Mouse (Mus musculus): Measurements from ENCODE around the gene Avp. TPM values are rescaled to one million over a fixed set of nuclear protein-coding genes. Genes with fewer than 3 reads are reported as not detected.

Gene Avp
- polyA plus RNA-seq, 1 experiment: 0.81 TPM

- TF ChIP-seq CTCF (IDR thresholded peaks at IDR 0.05; ENCODE audit: extremely low read depth, insufficient read depth, low read length): no peak
- TF ChIP-seq POLR2A (IDR thresholded peaks at IDR 0.05; ENCODE audit: extremely low read depth, insufficient read depth, low read length): no peak
- Histone ChIP-seq H3K4me3 (ENCODE audit: insufficient read depth, low read length) (no peak overlapping the region), H3K27ac (ENCODE audit: insufficient read depth, low read length) (no peak overlapping the region), H3K4me1 (ENCODE audit: control insufficient read depth, insufficient read depth, low read length) (no peaks in the 10 kb centered on the region)
Observed at GRCm38 (mm10) chr2:130557462-130557861, 24.9 kb downstream of the Avp start.

GRCm38 (mm10) chr2:130556292-130556691, 26.1 kb downstream of the Avp start:
- no peak for TF ChIP-seq CTCF (IDR thresholded peaks at IDR 0.05; ENCODE audit: extremely low read depth, insufficient read depth, low read length)
- no peak for TF ChIP-seq POLR2A (IDR thresholded peaks at IDR 0.05; ENCODE audit: extremely low read depth, insufficient read depth, low read length)
- no peaks in the 10 kb centered on the region for H3K4me1 ChIP-seq (ENCODE audit: control insufficient read depth, insufficient read depth, low read length)
- H3K4me3 ChIP-seq (ENCODE audit: insufficient read depth, low read length): no peak overlapping the region
- H3K27ac ChIP-seq (ENCODE audit: insufficient read depth, low read length): no peak overlapping the region

DNA sequence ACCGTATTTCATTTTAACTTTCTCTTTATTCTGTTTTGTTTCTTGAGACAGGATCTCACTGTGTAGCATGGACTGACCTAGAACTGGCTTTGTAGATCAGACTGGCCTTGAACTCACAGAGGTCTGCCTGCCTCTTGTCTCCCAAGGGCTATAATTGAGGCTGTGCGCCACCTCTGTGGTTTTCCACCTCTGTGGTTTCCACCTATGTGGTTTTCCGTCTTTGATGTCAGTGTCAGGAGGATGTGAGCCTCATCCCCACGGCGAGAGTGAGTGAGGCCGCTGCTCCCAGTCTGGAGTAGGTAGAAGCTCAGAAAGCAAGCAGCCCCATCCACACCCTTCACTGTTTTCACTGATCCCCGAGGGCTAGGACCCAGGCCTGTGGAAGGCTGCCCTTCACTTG, 27.5 kb downstream of the Avp start:
- Histone ChIP-seq H3K4me1 (ENCODE audit: control insufficient read depth, insufficient read depth, low read length) (no peaks in the 10 kb centered on the region), H3K4me3 (ENCODE audit: insufficient read depth, low read length) (no peak overlapping the region), H3K27ac (ENCODE audit: insufficient read depth, low read length) (no peak overlapping the region)
- no peak for TF ChIP-seq POLR2A (IDR thresholded peaks at IDR 0.05; ENCODE audit: extremely low read depth, insufficient read depth, low read length)
- TF ChIP-seq CTCF (IDR thresholded peaks at IDR 0.05; ENCODE audit: extremely low read depth, insufficient read depth, low read length): no peak

- TF ChIP-seq CTCF (IDR thresholded peaks at IDR 0.05; ENCODE audit: extremely low read depth, insufficient read depth, low read length) (no peak), POLR2A (IDR thresholded peaks at IDR 0.05; ENCODE audit: extremely low read depth, insufficient read depth, low read length) (no peak)
- Histone ChIP-seq H3K27ac (ENCODE audit: insufficient read depth, low read length) (no peak overlapping the region), H3K4me3 (ENCODE audit: insufficient read depth, low read length) (no peak overlapping the region), H3K4me1 (ENCODE audit: control insufficient read depth, insufficient read depth, low read length) (no peaks in the 10 kb centered on the region)
Observed at GRCm38 (mm10) chr2:130546957-130547356, 35.4 kb downstream of the Avp start.

DNA sequence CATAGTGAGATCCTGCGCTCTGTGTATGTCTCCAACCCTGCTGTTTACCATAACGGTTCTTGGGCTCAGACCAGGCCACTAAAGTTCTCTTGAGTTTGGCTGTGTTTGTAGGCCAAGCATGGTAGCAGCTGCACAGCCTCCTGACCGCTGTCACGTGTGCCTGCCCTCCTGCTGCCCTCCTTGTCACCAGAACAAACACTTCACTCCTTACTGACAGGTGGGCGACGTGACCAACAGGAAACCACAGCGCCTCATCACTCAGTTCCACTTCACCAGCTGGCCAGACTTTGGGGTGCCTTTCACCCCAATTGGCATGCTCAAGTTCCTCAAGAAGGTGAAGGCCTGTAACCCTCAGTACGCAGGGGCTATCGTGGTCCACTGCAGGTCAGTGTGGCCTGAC, 42.1 kb downstream of the Avp start:
- H3K4me1 ChIP-seq (ENCODE audit: control insufficient read depth, insufficient read depth, low read length): no peaks in the 10 kb centered on the region
- no peak overlapping the region for H3K4me3 ChIP-seq (ENCODE audit: insufficient read depth, low read length)
- no peak overlapping the region for H3K27ac ChIP-seq (ENCODE audit: insufficient read depth, low read length)
- no peak for TF ChIP-seq CTCF (IDR thresholded peaks at IDR 0.05; ENCODE audit: extremely low read depth, insufficient read depth, low read length)
- TF ChIP-seq POLR2A (IDR thresholded peaks at IDR 0.05; ENCODE audit: extremely low read depth, insufficient read depth, low read length): no peak

DNA sequence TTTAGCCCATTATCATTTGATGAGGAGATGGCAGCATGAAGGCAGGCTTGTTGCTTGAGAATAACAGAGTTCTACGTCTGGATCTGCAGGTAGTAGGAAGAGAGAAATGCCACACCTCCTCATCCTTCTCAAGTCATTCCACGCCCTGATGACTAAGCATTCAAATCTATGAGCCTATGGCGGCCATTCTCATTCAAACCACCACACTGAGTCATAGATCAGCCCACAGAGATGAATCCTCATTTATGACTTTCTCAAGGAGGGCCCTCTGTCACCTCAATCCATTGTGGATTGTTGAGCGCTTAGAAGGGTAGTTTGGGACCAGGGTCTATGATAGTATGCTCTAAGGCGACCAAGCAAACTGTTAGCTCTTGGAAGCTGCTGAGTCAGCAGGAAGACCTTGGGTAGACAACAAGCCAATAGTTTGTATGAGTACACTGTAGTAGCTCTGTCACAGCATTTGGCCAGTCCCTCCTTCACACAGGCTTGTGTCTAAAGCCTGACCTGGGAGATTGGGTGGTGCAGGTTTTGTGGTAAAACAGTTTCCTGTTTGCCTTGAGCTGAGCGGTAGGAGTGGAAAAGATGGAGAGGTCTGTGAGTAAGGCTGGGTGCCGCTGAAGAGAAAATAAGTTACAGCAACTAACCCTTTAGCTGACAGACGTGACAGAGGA, 43.3 kb downstream of the Avp start:
- TF ChIP-seq CTCF (IDR thresholded peaks at IDR 0.05; ENCODE audit: extremely low read depth, insufficient read depth, low read length) (no peak), POLR2A (IDR thresholded peaks at IDR 0.05; ENCODE audit: extremely low read depth, insufficient read depth, low read length) (no peak)
- H3K4me1 ChIP-seq (ENCODE audit: control insufficient read depth, insufficient read depth, low read length): no peaks in the 10 kb centered on the region
- no peak overlapping the region for H3K27ac ChIP-seq (ENCODE audit: insufficient read depth, low read length)
- no peak overlapping the region for H3K4me3 ChIP-seq (ENCODE audit: insufficient read depth, low read length)

- no peaks in the 10 kb centered on the region for H3K4me1 ChIP-seq (ENCODE audit: control insufficient read depth, insufficient read depth, low read length)
- no peak overlapping the region for H3K27ac ChIP-seq (ENCODE audit: insufficient read depth, low read length)
- no peak for TF ChIP-seq CTCF (IDR thresholded peaks at IDR 0.05; ENCODE audit: extremely low read depth, insufficient read depth, low read length)
- TF ChIP-seq POLR2A (IDR thresholded peaks at IDR 0.05; ENCODE audit: extremely low read depth, insufficient read depth, low read length): no peak
- no peak overlapping the region for H3K4me3 ChIP-seq (ENCODE audit: insufficient read depth, low read length)
Observed at GRCm38 (mm10) chr2:130536890-130537289, 45.5 kb downstream of the Avp start.

DNA sequence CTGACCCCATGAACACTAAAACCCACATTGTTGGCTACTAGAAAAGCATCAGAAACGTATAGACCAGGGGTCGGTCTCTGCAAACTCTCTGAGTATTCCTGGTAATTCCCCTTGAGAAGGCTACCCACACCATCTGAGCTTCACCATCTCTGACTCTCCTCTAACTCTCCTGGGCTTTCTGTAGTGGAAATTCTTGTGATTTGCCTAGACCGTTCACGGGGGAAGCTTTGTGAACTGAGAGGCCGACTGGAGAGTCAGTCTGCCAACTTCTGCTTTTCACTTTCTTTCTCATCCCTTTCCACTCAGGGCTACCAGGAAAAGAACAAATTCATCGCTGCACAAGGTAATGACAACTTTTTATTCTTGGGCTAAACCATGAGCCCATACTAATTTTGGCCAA, 47.3 kb downstream of the Avp start:
- Histone ChIP-seq H3K4me3 (ENCODE audit: insufficient read depth, low read length) (no peak overlapping the region), H3K27ac (ENCODE audit: insufficient read depth, low read length) (no peak overlapping the region), H3K4me1 (ENCODE audit: control insufficient read depth, insufficient read depth, low read length) (no peaks in the 10 kb centered on the region)
- TF ChIP-seq CTCF (IDR thresholded peaks at IDR 0.05; ENCODE audit: extremely low read depth, insufficient read depth, low read length) (no peak), POLR2A (IDR thresholded peaks at IDR 0.05; ENCODE audit: extremely low read depth, insufficient read depth, low read length) (no peak)

DNA sequence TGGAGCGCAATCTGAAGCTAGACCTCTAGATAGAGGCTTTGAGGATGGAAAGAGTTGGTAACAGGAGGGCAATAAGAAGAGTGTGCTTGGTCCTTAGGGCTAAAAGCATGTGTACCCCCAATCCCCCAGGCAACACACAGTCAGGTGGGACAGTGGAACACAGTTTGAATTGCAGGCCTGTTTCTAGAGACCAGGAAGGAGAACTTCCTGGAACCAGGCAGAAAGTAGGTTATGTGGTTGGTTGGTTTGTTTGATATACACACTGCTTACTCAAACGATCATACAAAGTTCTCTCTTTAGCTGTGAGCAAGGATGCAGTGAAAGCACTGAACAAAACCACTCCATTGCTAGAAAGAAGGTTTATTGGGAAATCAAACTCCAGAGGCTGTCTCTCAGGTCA, 50.2 kb downstream of the Avp start:
- Histone ChIP-seq H3K27ac (ENCODE audit: insufficient read depth, low read length) (no peak overlapping the region), H3K4me3 (ENCODE audit: insufficient read depth, low read length) (no peak overlapping the region), H3K4me1 (ENCODE audit: control insufficient read depth, insufficient read depth, low read length) (no peaks in the 10 kb centered on the region)
- TF ChIP-seq POLR2A (IDR thresholded peaks at IDR 0.05; ENCODE audit: extremely low read depth, insufficient read depth, low read length) (no peak), CTCF (IDR thresholded peaks at IDR 0.05; ENCODE audit: extremely low read depth, insufficient read depth, low read length) (no peak)

Other genes starting within 250 kb of the Avp start
- gene Cpxm1, start 185.0 kb downstream of the Avp start, polyA plus RNA-seq (2012; rRNA removed): 10.6 and 13.2 TPM in 2 replicates
- gene Gm28372, start 177.3 kb downstream of the Avp start, polyA plus RNA-seq (2012; rRNA removed): not detected in 2 replicates
- gene 1700020A23Rik, start 177.3 kb downstream of the Avp start, polyA plus RNA-seq (2012; rRNA removed): not detected in 2 replicates
- not detected in 2 replicates for gene Tmem239, start 176.1 kb downstream of the Avp start, polyA plus RNA-seq (2012; rRNA removed)
- gene Vps16, start 158.2 kb downstream of the Avp start, polyA plus RNA-seq (2012; rRNA removed): 101 and 118 TPM in 2 replicates
- gene Pced1a, start 157.9 kb downstream of the Avp start, polyA plus RNA-seq (2012; rRNA removed): 24.6 and 27.9 TPM in 2 replicates
- 156 and 166 TPM in 2 replicates for gene Ptpra, start 132.3 kb downstream of the Avp start, polyA plus RNA-seq (2012; rRNA removed)
- gene Mrps26, start 18.8 kb downstream of the Avp start, polyA plus RNA-seq (2012; rRNA removed): 86.9 and 99.1 TPM in 2 replicates
- 0.32 and 0.42 TPM in 2 replicates for gene Oxt, start 6.4 kb downstream of the Avp start, polyA plus RNA-seq (2012; rRNA removed)
- gene Fastkd5, start 47.5 kb upstream of the Avp start, polyA plus RNA-seq (2012; rRNA removed): 3.7 and 4.8 TPM in 2 replicates
- 11.0 and 11.3 TPM in 2 replicates for gene Ubox5, start 47.5 kb upstream of the Avp start, polyA plus RNA-seq (2012; rRNA removed)
- gene Lzts3, start 60.2 kb upstream of the Avp start, polyA plus RNA-seq (2012; rRNA removed): 200 and 201 TPM in 2 replicates
- gene Ddrgk1, start 82.1 kb upstream of the Avp start, polyA plus RNA-seq (2012; rRNA removed): 102 and 109 TPM in 2 replicates
- 64.5 TPM in 2 replicates for gene Itpa, start 85.1 kb upstream of the Avp start, polyA plus RNA-seq (2012; rRNA removed)
- gene Slc4a11, start 115.0 kb upstream of the Avp start, polyA plus RNA-seq (2012; rRNA removed): 1.5 and 1.8 TPM in 2 replicates